Mouse (Mus musculus): ENCODE data around the gene Prex1.

Prex1 gene

GRCm38 (mm10) chr2:166602948-166603347, 110.7 kb downstream of the Prex1 start:
- no peak for DNase-seq (ENCODE audit: low spot score)

- no peak for DNase-seq (ENCODE audit: low spot score)
These were observed 112.2 kb downstream of the Prex1 start for GRCm38 (mm10) chr2:166601420-166601819.

GRCm38 (mm10) chr2:166598453-166599155, 115.0 kb downstream of the Prex1 start:
- DNase-seq (ENCODE audit: low spot score), result peak; percentile 11

- DNase-seq (ENCODE audit: low spot score), result no peak
These were observed 115.9 kb downstream of the Prex1 start for GRCm38 (mm10) chr2:166597763-166598162.

DNA sequence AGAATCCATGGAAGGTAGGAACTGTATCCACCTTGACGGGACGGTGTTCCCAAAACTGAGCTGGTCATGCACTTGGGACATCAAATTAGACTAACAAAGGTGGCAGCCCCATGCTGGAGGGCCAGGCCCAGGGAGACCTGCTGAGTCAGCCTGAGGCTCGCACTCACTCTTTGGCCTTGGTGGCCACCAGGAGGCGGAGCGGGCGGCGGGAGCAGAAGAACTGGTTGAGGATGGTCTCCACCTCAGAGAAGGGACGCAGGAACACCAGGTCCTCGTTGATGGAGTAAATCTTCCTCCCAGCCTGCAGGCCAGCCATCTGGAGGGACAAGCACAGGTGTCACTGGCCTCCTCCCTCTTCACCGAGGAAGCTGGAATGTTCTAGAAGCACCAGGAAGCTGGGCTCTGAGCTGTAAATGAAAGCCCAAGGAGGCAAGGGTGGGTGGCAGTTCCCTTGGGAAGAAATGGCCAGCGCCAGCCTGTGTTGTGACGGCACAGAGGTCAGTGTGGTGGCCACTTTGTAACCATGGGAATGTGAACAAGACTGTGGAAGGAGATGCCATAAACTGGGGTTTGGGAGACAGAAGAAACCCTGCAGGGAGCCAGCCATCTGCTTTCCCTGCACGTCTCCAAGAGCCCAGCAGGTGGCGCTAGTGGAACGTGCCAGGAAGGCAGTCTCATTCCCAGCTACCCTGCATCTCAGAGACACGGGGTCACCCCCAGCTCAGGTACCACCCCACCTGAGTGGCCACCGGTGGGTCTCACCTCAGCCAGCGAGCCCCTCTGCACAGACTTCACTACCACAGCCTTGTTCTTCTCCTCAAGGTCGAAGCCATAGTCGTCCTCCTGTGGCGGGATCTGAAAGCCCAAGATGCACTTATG, 121.4 kb downstream of the Prex1 start:
- peak; percentile 71 for DNase-seq (ENCODE audit: low spot score)

- no peak for DNase-seq (ENCODE audit: low spot score)
These were observed 129.1 kb downstream of the Prex1 start for GRCm38 (mm10) chr2:166584491-166584890.

GRCm38 (mm10) chr2:166583292-166583691, 130.3 kb downstream of the Prex1 start:
- DNase-seq (ENCODE audit: low spot score), result no peak

- no peak for DNase-seq (ENCODE audit: low spot score)
These were observed 131.6 kb downstream of the Prex1 start for GRCm38 (mm10) chr2:166581881-166582583.

DNA sequence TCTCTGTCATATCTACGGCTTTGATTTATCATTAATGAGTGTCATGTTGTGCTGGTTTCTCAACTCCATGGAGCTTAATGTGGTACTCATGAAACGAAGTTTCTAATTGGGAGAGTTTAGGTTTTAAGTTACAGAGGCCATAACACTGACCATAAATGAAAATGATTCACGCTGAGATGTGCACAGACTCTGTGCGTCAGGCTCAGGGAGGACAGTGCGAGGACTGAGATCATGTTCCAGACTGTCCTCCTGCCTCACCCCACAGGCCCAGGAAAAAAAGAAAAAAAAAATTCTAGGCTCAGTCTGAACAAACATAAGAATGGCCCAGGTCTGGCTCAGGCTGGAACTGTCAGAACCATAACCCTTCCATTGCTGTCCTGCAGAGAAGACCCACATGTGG, 133.8 kb downstream of the Prex1 start:
- no peak for DNase-seq (ENCODE audit: low spot score)

GRCm38 (mm10) chr2:166579361-166579760, 134.3 kb downstream of the Prex1 start:
- DNase-seq (ENCODE audit: low spot score), result no peak

DNA sequence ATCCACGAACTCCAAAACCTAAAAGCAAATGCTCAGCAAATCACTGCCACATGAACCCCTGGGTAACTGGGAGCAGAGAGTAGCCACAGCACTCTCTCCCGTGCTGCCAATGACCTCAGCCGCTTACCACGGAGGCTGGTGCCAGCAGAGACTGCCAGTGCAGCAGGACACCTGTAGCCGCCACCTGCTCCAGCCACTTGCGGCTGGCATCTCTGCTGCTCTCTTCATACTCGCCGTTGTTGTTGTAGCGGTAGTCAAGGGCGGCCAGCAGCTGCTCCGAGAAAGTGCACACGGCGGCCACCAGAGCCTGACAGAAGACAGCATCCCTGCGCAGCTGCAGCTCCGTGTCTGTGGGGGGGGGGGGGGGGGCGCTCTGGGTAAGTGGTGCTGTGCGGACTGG, 138.2 kb downstream of the Prex1 start:
- DNase-seq (ENCODE audit: low spot score), result no peak

DNA sequence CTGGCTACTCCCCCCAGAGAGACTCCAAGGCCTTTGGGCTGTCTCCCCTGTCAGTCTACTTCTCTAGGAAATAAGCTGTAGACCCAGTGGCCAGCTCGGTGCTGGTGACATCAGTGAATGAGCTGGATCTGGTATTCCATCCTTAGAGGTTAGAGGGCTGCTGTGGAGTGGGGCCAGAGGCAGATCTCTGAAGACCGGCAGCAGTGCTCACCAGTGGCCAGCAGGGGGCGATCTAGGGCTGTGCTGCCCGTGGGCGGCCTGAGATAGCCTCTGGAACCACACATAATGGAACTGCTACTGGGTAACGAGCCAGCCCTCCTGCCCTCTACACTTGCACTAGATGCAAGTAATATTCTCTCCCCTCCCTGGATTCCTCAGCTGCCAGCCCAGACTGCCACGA, 138.7 kb downstream of the Prex1 start:
- peak; percentile 53 for DNase-seq (ENCODE audit: low spot score)

DNA sequence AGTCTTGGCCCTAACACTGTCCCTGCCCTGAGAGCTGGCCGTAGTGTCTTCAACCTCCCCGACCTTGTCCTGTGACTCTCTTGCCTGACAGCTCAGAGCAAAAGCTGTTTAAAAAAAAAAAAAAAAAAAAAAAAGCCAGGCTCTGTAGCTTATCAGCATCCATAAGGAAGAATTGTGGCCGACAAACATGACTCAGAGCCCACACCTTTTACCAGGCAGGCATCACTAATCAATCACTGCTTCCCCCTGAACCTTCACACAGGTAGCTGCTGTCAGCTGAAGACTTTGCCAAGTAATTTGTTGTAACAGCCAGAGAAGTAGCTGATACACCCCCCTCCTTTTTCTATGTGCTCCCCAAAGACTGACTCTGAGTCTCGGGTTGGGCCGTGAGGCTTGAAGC, 140.0 kb downstream of the Prex1 start:
- DNase-seq (ENCODE audit: low spot score), result no peak

- no peak for DNase-seq (ENCODE audit: low spot score)
These were observed 141.3 kb downstream of the Prex1 start for GRCm38 (mm10) chr2:166572297-166572696.

GRCm38 (mm10) chr2:166569182-166569581, 144.4 kb downstream of the Prex1 start:
- no peak for DNase-seq (ENCODE audit: low spot score)

DNA sequence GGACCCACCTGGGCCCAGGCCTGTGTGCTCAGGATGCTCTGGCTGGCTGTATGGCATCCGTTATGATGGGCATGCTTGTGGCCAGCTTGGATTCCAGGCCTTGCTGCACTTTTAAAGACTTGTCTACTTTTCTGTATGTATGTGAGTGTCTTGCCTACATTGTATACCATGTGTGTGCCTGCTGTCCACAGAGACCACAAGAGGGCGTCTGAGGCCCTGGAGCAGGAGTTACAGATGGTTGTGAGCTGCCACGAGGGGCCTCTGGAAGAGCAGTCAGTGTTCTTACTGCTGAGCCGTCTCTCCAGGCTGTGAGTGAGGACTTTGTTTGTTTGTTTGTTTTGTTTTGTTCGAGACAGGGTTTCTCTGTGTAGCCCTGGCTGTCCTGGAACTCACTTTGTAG, 148.1 kb downstream of the Prex1 start:
- DNase-seq (ENCODE audit: low spot score), result no peak

DNA sequence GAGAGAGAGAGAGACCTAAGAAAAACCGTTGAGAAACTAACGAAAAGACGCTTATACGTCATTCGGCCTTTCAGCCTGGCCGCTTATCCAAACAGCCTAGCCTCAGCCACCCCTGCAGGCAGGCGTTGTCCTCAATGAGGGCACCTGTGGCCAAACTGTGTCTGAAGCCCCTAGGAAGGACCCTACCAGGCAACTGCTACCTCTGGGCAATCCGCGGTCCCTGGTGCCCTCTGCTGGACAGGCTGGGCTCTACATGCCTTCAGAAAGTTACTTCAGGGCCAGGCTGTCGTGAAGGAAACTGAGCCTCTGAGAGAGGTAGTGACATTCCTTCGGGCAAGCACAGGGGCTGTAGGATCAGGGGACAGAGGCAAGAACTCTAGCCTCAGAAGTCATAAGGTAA, 149.2 kb downstream of the Prex1 start:
- peak; percentile 66 for DNase-seq (ENCODE audit: low spot score)

- DNase-seq (ENCODE audit: low spot score), result peak; percentile 85
These were observed 149.7 kb downstream of the Prex1 start for GRCm38 (mm10) chr2:166563890-166564289.

DNA sequence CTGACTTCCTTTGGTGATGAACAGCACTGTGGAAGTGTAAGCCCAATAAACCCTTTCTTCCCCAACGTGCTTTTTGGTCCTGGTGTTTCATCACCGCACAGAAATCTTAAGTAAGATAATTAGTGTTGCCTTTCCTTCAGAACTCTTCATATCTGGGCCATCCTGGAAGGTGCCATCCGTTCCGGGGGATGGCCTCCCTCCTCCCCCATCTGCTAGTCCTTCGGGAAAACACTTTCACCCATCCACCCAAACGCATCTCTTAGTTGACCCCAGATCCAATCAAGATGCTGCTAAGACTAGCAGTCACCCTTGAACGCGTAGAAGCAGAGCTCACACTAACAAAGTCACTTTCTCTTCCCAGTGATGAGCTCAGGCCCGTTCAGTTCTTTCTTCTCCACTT, 150.6 kb downstream of the Prex1 start:
- no peak for DNase-seq (ENCODE audit: low spot score)

DNA sequence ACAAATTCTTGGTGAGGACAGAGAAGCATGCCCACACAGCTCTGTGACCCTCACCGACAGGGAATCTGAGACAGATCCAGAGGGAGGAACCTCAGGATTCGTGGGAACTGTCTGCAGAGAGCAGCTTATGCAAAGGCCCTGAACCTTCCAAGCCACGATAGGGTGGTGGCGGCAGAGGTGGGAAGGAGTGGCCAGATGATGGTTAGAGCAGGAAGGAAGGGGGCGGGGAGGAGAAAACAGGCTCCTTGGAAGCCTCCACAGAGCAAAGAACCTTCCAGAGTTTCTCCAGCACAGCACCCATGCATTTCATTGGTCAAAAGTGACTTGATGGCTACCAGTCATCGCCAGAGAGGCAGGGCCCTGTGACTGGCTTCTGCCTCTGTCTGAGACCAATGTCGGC, 151.9 kb downstream of the Prex1 start:
- DNase-seq (ENCODE audit: low spot score), result no peak

DNA sequence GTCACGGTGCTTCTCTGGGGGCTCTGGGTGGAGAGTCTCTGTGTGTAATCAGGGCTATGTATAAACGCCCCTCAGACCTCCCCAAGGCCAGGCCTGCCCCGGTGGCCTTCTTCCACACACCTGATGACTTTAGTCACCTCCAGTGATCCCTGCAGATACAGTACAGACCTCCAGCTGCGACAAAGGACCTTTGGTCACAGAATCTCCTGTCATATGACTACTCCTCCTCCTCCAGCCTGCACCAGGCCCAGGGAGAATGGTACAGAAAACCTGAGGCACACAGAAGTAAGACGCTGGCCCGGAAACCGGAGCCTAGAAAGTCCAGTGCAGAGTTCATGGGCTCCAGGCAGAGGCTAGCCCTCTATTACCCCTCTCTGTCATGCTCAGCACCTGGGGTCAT, 152.8 kb downstream of the Prex1 start:
- DNase-seq (ENCODE audit: low spot score), result no peak

- no peak for DNase-seq (ENCODE audit: low spot score)
These were observed 154.1 kb downstream of the Prex1 start for GRCm38 (mm10) chr2:166559531-166559930.

DNA sequence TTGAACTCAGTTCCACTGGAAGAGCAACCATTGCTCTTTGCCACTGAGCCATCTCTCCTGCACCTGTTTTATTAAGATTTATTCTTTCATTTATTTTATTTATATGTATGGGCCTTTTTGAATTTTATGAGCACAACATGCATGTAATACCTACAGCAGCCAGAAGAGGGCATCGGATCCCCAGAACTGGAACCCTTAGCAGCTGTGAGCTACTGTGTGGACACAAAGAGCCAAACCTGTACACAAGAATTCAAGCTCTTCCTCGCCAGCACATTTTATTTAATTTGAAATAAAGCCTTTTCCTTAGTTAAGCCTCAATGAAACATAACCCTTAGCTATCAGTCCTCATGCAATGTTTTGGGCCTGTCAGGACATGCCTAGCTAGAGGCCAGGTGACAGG, 158.1 kb downstream of the Prex1 start:
- DNase-seq (ENCODE audit: low spot score), result no peak

All from adipocyte (in vitro differentiated cells).